9 mouse cellular contexts compared by ENCODE assay signal in genomic region chr11:24074021-24074591, GRCm38 (mm10). TPM values are rescaled to one million over a fixed set of nuclear protein-coding genes. Genes with fewer than 3 reads are reported as not detected.
DNase-seq lines count a peak whose midpoint lies in the region; ATAC-seq and TF ChIP-seq lines count a peak whose summit lies in the region.
"Had no signal": no experiment of that assay in that cellular context is flagged by ENCODE, and none has a peak within 500 bp of the region (broad histone marks: within the 10 kb centered on the region; RNA-seq: fewer than 3 reads in every experiment).

No protein-coding gene starts in this region.

- H3K27me3 ChIP-seq in lung, embryonic 16.5 days (ENCODE audit: control insufficient read depth, insufficient read depth, low read depth, low read length) = peaks cover 23% of the 10 kb centered on the region
- H3K27me3 ChIP-seq in liver, postnatal 0 days (ENCODE audit: insufficient read depth, low read length) = peaks cover 40% of the 10 kb centered on the region

- TF ChIP-seq CTCF in liver, postnatal 0 days (IDR thresholded peaks at IDR 0.05; ENCODE audit: low read depth) = no peak

- TF ChIP-seq EP300 in liver, postnatal 0 days (IDR thresholded peaks at IDR 0.05; ENCODE audit: low read depth) = no peak

- peak overlapping the region; percentile 42 for H3K4me2 ChIP-seq in lung, embryonic 16.5 days (ENCODE audit: low read depth, low read length)
- peak overlapping the region; percentile 92 for H3K4me2 ChIP-seq in liver, postnatal 0 days (ENCODE audit: low read depth, low read length)

- H3K27ac ChIP-seq in lung, embryonic 16.5 days (ENCODE audit: low read length) = no peak overlapping the region
- no peak overlapping the region for H3K27ac ChIP-seq in liver, postnatal 0 days (ENCODE audit: low read depth)

- WGBS in lung, embryonic 16.5 days = under 1% methylated on average over 18 of the region's 18 CpGs
- WGBS in liver, postnatal 0 days (ENCODE audit: insufficient replicate concordance) = 2% methylated on average over 18 of the region's 18 CpGs

- DNase-seq in lung, adult 18-20 months = no peak
- DNase-seq in forelimb bud, embryonic 11.5 days (ENCODE audit: low read depth, low spot score) = peak; percentile 83
- no peak for DNase-seq in liver, postnatal 0 days
- peak; percentile 40 for DNase-seq in thymus, postnatal 25 days
- DNase-seq in ovary, postnatal 10 days (ENCODE audit: low spot score) = no peak
- DNase-seq in lung, postnatal 10 days = no peak

- peaks cover 16% of the 10 kb centered on the region for H3K4me1 ChIP-seq in lung, embryonic 16.5 days (replicated peaks; ENCODE audit: control insufficient read depth, insufficient read depth, low read length)
- H3K4me1 ChIP-seq in liver, postnatal 0 days (ENCODE audit: insufficient read depth) = peaks cover 16% of the 10 kb centered on the region

- no peaks in the 10 kb centered on the region for H3K9me3 ChIP-seq in lung, embryonic 16.5 days (ENCODE audit: control insufficient read depth, low read length)
- H3K9me3 ChIP-seq in liver, postnatal 0 days (ENCODE audit: low read length) = no peaks in the 10 kb centered on the region

- no peaks in the 10 kb centered on the region for H3K36me3 ChIP-seq in lung, embryonic 16.5 days (ENCODE audit: control insufficient read depth, insufficient read depth, low read length)
- no peaks in the 10 kb centered on the region for H3K36me3 ChIP-seq in liver, postnatal 0 days (replicated peaks; ENCODE audit: insufficient read depth, low read length)

- H3K4me3 ChIP-seq in lung, embryonic 16.5 days (ENCODE audit: low read length) = no peak overlapping the region; the same call in none of the 2 replicates
- H3K4me3 ChIP-seq in liver, postnatal 0 days (ENCODE audit: low read depth, low read length) = peak overlapping the region; percentile 71

- ATAC-seq in lung, embryonic 16.5 days (ENCODE audit: low read depth) = no peak
- no peak for ATAC-seq in liver, postnatal 0 days
- no peak for ATAC-seq in inflammation-experienced regulatory T-cells, adult 6 months

- no peak overlapping the region for H3K9ac ChIP-seq in lung, embryonic 16.5 days (ENCODE audit: low read length)
- H3K9ac ChIP-seq in liver, postnatal 0 days (replicated peaks) = no peak overlapping the region

RNA-seq across cellular contexts. Expression of gene A830031A19Rik, which starts 0.7 kb away (rescaled TPM):
- polyA plus RNA-seq in lung, embryonic 16.5 days (2015; fragmentation: Nextera tagmentation; extraction: Ambion mirVana) = not detected in 2 replicates
- not detected in 2 replicates for polyA plus RNA-seq in liver, postnatal 0 days (2015; fragmentation: Nextera tagmentation; extraction: Ambion mirVana)
- polyA plus RNA-seq in inflammation-experienced regulatory T-cells, adult 6 months (2017; shearing (Covaris generic)) = not detected
- polyA plus RNA-seq: gonadal fat pad, adult 2 months had no signal

RNA-seq across cellular contexts. Expression of gene Bcl11a, which starts 3.8 kb away (rescaled TPM):
- 13.0 and 15.3 TPM in 2 replicates for polyA plus RNA-seq in lung, embryonic 16.5 days (2015; fragmentation: Nextera tagmentation; extraction: Ambion mirVana)
- 6.6 and 10.3 TPM in 2 replicates for polyA plus RNA-seq in liver, postnatal 0 days (2015; fragmentation: Nextera tagmentation; extraction: Ambion mirVana)
- under 1 TPM; 0.35 to 0.51 (median 0.44) TPM for polyA plus RNA-seq in inflammation-experienced regulatory T-cells, adult 6 months (2017; shearing (Covaris generic))

Comparison
In these comparisons a context has a peak if more than half of its experiments do, and no peak if none do; other contexts are left out.
1. DNase-seq: peak in forelimb bud, embryonic 11.5 days (single experiment) and thymus, postnatal 25 days (single experiment); none in lung, adult 18-20 months (0 of 2), liver, postnatal 0 days (single experiment), ovary, postnatal 10 days (single experiment) and lung, postnatal 10 days (single experiment).